Mouse (Mus musculus): ENCODE results near the gene Lin7c. TPM values are rescaled to one million over a fixed set of nuclear protein-coding genes. Genes with fewer than 3 reads are reported as not detected.

Lin7c gene
- polyA plus RNA-seq, 1 experiment from 2014 or later, result 72.0 TPM

GRCm38 (mm10) chr2:109946426-109946825, 55.8 kb downstream of the Lin7c start:
- WGBS, result 87% methylated on average over 6 of the region's 6 CpGs
- H3K4me2 ChIP-seq (replicated peaks), result no peak overlapping the region
- no peak overlapping the region for H3K9ac ChIP-seq
- no peaks in the 10 kb centered on the region for H3K9me3 ChIP-seq
- ATAC-seq, result no peak
- H3K4me1 ChIP-seq (replicated peaks), result peaks cover 11% of the 10 kb centered on the region; the same call in 1 of the 2 replicates
- no peak overlapping the region for H3K27ac ChIP-seq
- H3K36me3 ChIP-seq, result no peaks in the 10 kb centered on the region
- H3K4me3 ChIP-seq (replicated peaks), result no peak overlapping the region
- H3K27me3 ChIP-seq (replicated peaks), result no peaks in the 10 kb centered on the region

- no peak for ATAC-seq
- H3K9ac ChIP-seq, result no peak overlapping the region
- no peaks in the 10 kb centered on the region for H3K27me3 ChIP-seq (replicated peaks)
- no peak overlapping the region for H3K4me2 ChIP-seq (replicated peaks)
- no peak overlapping the region for H3K27ac ChIP-seq
- no peaks in the 10 kb centered on the region for H3K9me3 ChIP-seq
- no peak overlapping the region for H3K4me3 ChIP-seq (replicated peaks)
- no peaks in the 10 kb centered on the region for H3K36me3 ChIP-seq
- H3K4me1 ChIP-seq (replicated peaks), result peaks cover 12% of the 10 kb centered on the region
Measured at GRCm38 (mm10) chr2:109949519-109949918, 58.9 kb downstream of the Lin7c start.

GRCm38 (mm10) chr2:109950311-109950710, 59.7 kb downstream of the Lin7c start:
- no peak for ATAC-seq
- Histone ChIP-seq H3K9me3 (no peaks in the 10 kb centered on the region), H3K4me1 (replicated peaks) (peaks cover 17% of the 10 kb centered on the region), H3K4me3 (replicated peaks) (no peak overlapping the region), H3K4me2 (replicated peaks) (no peak overlapping the region), H3K36me3 (no peaks in the 10 kb centered on the region), H3K27me3 (replicated peaks) (no peaks in the 10 kb centered on the region), H3K27ac (no peak overlapping the region), H3K9ac (no peak overlapping the region)
- 66% methylated on average over 3 of the region's 3 CpGs for WGBS

Other genes with a start within 250 kb of the Lin7c start
- gene Bdnf, start 216.2 kb upstream of the Lin7c start, polyA plus RNA-seq (2015; fragmentation: Nextera tagmentation; extraction: Ambion mirVana), result 2.5 TPM in 2 replicates
- gene Lgr4, start 26.8 kb downstream of the Lin7c start, polyA plus RNA-seq (2015; fragmentation: Nextera tagmentation; extraction: Ambion mirVana), result 27.6 and 29.4 TPM in 2 replicates
- gene Ccdc34, start 127.0 kb downstream of the Lin7c start, polyA plus RNA-seq (2015; fragmentation: Nextera tagmentation; extraction: Ambion mirVana), result 45.8 and 51.1 TPM in 2 replicates